Comparison of ENCODE assay signal across 17 mouse cellular contexts in the genomic region with DNA sequence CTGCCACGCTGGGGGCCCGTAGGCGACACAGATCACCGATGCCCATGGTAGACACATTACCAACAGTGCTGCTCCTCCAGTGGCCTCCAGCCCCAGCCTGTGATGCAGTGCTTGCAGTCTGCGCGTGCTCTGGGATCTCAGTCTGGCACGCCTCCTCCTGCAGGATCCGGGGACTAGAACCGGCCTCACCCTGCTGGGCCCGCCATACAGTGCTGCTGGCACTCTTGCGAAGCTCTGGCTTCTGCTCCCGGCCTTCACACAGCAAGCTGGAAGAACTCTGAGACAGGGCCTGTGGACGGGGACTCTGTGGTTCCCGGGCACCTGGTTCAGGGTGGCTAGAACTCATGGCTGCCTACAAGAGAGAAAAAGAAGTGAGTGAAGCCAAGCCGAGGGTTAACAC. TPM values are rescaled to one million over a fixed set of nuclear protein-coding genes. Genes with fewer than 3 reads are reported as not detected.
"Had no signal": no experiment of that assay in that cellular context is flagged by ENCODE, and none has a peak within 500 bp of the region (broad histone marks: within the 10 kb centered on the region; RNA-seq: fewer than 3 reads in every experiment).

No protein-coding gene starts in this region.

- H3K9ac ChIP-seq: limb, embryonic 15.5 days; liver, embryonic 12.5 days; lung, embryonic 14.5 days; midbrain, embryonic 15.5 days; neural tube, embryonic 12.5 days; stomach, embryonic 15.5 days had no signal

- H3K27ac ChIP-seq: kidney, postnatal 0 days; layer of hippocampus, adult 2 months; left cerebral cortex, adult 2 months; liver, embryonic 12.5 days; macrophage; midbrain, embryonic 15.5 days; neural tube, embryonic 12.5 days; stomach, embryonic 15.5 days had no signal

- ATAC-seq: liver, embryonic 12.5 days; midbrain, embryonic 15.5 days had no signal

- H3K36me3 ChIP-seq: limb, embryonic 15.5 days; liver, embryonic 12.5 days; stomach, embryonic 15.5 days had no signal

- H3K9me3 ChIP-seq: limb, embryonic 15.5 days; liver, embryonic 12.5 days; megakaryocyte, embryonic 14.5 days; midbrain, embryonic 15.5 days; neural tube, embryonic 12.5 days; stomach, embryonic 15.5 days had no signal

- H3K27me3 ChIP-seq: limb, embryonic 15.5 days; midbrain, embryonic 15.5 days; stomach, embryonic 15.5 days had no signal

- H3K4me1 ChIP-seq: stomach, embryonic 15.5 days had no signal

- DNase-seq: kidney, postnatal 36 days; lung, embryonic 14.5 days; lung, postnatal 10 days; thymus, postnatal 36 days had no signal

- H3K4me2 ChIP-seq: limb, embryonic 15.5 days; liver, embryonic 12.5 days; lung, embryonic 14.5 days; midbrain, embryonic 11.5 days; midbrain, embryonic 15.5 days; neural tube, embryonic 12.5 days; stomach, embryonic 15.5 days had no signal

- H3K4me3 ChIP-seq: layer of hippocampus, adult 2 months; left cerebral cortex, adult 2 months; limb, embryonic 15.5 days; liver, embryonic 12.5 days; megakaryocyte, embryonic 14.5 days; midbrain, embryonic 15.5 days; neural tube, embryonic 12.5 days; stomach, embryonic 15.5 days had no signal

RNA-seq across cellular contexts. Expression of a gene that starts 6.0 kb away (rescaled TPM):
- polyA plus RNA-seq: macrophage had no signal

RNA-seq across cellular contexts. Expression of a gene that starts 23.9 kb away (rescaled TPM):
- polyA plus RNA-seq: macrophage had no signal

RNA-seq across cellular contexts. Expression of a gene that starts 43.2 kb away (rescaled TPM):
- polyA plus RNA-seq: limb, embryonic 11.5 days; limb, embryonic 15.5 days; liver, embryonic 12.5 days; liver, embryonic 16.5 days; macrophage; midbrain, embryonic 11.5 days had no signal
